Mouse (Mus musculus) B cell, adult 2 months (primary cell): ENCODE results near the gene Alyref.

Experiments
- DNase-seq, 2 experiments: peaks; one replicate each; pipeline ENCODE4 v3.0.0; 2022

Gene Alyref

DNA sequence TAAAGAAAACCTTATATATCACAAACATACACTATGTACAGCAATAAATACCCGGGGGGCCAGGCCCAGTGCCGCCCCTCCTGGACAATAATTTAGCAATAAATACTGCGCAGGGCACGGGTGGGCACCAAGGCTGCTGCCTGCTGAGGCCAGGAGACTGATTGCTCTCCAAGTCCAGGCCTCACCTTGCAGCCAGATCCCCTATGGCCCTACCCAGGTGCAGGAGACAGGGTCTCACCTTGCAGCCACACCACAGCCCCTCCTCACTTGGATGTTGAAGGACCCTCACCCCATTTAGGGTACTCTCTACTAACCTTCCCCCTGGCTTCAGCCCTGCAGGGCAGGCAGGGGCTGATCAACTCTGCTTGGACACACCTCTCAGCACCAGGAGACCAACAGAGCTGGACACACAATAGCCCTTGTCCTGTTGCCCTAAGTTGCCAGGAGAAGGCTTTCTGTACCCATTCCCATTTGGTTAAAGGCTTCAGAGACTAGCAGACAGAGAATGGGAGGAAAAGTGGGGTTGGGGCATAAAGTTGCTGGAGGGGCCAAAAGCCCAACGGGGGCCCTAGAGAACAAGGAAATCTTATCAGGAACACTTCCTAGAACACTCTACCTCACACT is 27.1 kb upstream of the Alyref start, which contains the start of gene Sirt7:
TSS of gene Sirt7 (minus strand) at position 89 of the 624 bp plus-strand sequence.
- DNase-seq, result no peak

DNA sequence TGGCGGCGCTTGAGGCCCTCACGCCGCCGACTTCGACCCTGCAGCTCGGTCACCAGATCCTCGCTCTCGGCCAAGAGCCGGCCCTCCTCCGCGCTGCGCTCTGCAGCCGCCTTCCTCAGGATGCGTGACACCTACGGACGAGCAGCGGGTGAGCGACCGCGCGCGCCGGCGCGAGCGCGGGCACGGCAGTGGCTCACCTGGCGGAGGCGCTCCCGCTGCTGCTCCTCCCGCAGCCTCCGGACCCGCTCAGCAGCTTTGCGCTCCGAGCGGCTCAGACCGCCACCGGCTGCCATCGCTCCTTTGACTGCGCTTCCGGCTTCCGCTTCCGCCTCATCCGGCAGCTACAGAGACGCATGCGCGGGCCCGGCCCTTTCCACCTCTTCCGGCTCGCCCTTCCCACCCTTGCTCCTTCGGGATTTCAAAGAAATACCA is 26.5 kb upstream of the Alyref start:
- DNase-seq, result peak; percentile 84 to 86

- DNase-seq, result peak; percentile 80 to 82
Observed at GRCm38 (mm10) chr11:120623961-120624679, 26.0 kb upstream of the Alyref start.

GRCm38 (mm10) chr11:120622805-120623204 is 24.6 kb upstream of the Alyref start:
- no peak for DNase-seq

DNA sequence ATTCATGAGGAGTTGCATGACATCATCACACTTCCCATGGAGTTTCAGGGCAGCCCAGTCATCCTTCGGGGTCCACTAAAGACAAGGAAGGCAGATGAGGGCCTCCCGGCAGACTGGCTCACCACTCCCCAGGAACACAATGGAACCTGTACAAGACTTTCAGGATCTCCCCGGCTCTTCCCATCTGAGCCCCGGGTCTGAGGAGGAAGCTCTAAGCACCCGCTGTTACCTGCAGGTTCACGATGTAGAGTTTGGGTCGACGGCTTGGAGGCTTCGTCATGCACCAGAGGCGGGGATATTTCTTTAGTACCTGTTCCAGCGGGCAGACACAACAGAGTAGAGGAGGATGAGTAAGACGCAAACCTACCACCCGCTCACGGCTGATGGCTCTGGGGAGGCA is 22.0 kb upstream of the Alyref start:
- DNase-seq, result no peak

GRCm38 (mm10) chr11:120618619-120619535 is 20.7 kb upstream of the Alyref start:
- DNase-seq, result no peak

- peak; percentile 97 for DNase-seq
Observed at GRCm38 (mm10) chr11:120617519-120618112, 19.5 kb upstream of the Alyref start, which contains the start of gene Pcyt2. Gene Pcyt2 (minus strand): TSS chr11:120617936.

GRCm38 (mm10) chr11:120616617-120617294 is 18.6 kb upstream of the Alyref start:
- no peak for DNase-seq

- DNase-seq, result no peak
Observed at GRCm38 (mm10) chr11:120615606-120616203, 17.5 kb upstream of the Alyref start.

DNA sequence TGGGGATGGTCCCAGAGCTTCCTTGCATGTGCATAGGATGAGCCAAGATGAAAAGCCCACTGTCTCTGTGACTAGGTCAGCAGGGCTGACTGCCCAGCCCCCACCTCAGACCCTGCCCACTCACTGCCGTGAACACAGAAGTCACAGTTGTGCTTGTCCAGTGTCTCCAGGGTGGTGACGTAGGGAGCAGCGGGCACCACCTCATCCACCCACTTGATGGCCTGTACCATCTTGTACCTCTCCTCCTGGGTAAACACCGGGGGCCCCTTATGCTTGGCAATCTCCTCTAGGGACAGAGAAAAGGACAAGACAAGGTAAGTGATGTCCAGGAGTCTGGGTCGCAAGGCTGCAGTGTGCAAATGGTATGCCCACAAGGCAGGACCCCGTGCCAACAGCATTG is 17.0 kb upstream of the Alyref start:
- no peak for DNase-seq

- no peak for DNase-seq
Observed at GRCm38 (mm10) chr11:120613976-120614375, 15.8 kb upstream of the Alyref start.

DNA sequence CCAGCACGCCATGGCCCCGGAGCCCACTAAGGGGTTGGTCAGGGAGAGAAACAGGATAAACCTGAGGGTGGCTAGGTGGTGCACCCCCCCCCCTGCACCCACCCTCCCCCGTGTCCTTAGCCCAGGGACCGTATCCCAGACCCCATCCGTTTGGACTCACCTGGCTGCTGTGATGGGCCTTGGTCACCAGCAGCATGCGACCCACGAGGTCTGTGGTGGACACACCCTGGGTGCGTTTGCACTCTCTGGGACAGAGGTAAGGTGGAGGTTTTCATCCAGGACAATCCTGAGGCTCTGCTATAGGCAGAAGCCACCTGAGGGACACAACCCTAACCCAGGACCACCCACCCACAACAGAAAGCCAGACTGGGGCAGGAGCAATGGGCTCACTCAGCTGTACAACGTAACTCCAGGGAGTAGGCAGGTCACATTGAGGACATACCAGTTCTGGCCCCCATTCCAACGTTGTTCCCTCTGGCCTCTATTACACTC is 15.4 kb upstream of the Alyref start:
- no peak for DNase-seq

DNA sequence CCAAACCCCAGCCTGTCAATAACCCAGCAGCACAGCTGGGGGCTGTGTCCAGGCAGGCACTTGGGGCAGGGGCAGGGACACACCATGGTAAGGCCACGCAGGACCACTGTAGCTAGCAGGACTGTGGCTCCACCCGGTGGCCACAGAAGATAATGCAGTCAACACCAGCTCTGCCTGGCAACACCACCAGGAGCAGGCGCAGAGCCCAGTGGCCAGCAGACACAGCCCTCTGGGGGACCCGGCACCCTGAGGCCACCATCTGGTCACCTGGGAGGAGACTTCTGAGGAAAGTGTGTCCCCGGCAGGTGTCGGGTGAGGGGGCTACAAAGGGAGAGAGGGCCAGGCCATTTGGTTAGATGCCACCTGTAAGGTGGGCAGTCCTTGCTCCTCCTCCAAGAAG is 14.6 kb upstream of the Alyref start:
- DNase-seq, result peak; percentile 83 to 84

DNA sequence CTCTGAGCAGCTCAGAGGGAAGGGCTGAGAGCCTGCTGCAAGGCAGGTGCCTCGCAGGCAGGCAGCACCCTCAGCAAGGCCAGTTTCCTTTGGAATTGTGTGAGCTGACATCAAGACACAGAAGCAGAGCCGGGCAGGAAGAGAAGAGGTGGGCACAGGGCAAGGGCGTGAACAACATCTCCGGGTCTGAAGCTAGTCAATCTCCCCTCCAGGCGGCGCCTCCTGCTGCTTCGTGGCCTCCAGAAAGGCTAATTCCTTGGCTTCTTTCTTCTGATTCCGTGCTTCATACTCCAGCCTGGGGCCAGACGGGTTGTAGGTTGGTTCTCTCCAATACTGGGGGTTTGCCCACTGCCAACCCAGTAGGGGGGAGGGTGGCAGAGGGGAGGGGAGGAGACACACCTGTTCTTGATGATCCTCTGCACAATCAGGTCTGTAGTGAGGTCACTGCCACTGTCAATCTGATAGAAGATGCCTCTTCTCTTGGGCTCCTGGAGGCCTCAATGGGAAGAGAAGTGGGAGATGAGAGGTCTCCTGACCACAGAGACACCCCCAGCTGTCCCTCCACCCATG is 12.4 kb upstream of the Alyref start:
- DNase-seq, result no peak

DNA sequence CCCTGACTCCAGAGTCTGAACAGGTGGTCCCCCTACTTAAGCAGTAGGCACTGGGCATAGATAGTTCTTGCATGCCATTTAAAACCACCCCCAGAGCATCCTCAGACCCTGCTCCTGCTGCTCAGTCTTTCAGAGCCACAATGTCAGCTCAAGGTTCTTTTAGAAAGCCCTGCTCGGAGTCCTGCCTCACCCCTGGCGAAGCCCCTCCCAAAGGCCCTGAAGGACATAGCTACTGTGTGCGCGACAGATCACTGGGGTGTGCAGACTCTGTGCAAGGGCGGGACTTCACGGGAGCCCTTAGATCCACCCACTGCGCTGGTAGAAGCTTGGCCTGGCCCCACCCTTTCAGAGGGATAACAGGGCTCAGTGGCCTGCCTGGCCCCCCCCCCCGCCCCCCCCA is 11.1 kb upstream of the Alyref start:
- DNase-seq, result no peak

DNA sequence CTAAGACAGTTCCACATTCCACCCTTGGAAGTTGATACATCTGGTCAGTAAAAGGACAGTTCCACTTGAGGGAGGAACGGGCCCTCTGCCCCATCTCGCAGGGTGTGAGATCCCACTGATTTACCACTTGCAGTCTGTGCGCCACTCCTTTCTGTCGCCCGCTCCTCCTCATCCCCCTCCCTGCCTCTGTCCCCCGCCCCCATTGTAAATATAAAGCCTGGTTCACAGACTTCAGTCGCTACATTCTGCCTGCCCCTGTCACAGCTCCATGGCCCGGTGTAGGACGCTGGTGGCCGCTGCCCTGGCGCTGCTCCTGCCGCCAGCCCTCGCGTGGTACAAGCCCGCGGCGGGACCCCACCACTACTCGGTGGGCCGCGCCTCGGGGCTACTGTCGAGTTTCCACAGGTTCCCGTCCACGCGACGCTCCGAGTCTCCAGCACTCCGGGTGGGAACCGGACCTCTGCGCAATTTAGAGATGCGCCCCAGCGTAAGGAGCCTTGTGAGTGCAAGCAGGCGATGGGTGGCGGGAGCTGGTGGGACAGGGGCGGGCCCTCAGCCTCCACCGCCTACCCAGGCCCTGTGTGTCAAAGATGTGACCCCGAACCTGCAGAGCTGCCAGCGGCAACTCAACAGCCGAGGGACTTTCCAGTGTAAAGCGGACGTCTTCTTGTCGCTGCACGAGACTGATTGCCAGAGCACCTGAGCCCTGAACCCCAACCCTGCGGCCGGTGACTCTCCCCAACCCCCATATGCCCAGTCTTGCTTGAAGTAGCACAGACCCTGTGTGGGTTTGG is 10.3 kb upstream of the Alyref start, which contains the start of gene Npb:
TSS of gene Npb (plus strand) at position 237 of the 794 bp plus-strand sequence.
- no peak for DNase-seq

DNA sequence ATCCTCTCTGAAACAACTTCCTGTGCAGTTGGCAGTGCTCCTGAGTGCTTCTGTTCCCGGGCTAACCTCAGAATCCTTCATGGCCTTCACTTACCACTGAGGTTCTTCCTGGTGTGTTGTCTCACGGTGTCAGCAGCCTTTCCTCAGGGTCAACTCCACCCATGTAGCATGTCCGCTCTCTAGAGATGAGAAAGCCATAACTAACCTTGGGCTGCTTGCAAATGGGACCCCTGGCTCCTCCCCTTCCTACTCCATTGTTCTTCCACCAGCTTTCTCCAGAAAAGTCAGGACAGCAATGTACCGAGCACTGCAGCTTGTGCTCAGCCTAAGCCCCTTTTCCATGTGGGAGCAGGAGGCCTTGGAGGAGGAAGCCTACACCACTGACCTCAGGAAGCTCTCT is 8.6 kb upstream of the Alyref start:
- DNase-seq, result no peak

DNA sequence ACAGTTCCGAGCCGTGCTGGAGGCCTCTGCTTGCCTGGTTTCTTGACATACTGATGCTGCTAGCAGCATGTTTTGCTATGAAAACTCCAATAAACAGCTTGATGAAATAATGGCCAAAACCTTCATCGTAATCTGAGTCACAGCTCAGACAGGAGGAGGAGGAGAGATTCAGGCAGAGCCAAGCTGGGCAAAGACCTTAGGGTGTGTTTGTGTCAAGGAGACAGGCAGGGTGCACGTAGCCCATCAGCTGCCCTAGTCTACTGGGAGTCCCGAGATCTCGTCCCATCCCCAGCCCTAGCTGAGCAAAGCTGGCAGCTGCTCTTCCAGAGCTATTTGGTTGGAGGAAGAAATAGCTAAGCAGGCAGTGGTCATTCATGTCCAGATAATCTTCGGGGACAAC is 7.5 kb upstream of the Alyref start:
- no peak for DNase-seq

DNA sequence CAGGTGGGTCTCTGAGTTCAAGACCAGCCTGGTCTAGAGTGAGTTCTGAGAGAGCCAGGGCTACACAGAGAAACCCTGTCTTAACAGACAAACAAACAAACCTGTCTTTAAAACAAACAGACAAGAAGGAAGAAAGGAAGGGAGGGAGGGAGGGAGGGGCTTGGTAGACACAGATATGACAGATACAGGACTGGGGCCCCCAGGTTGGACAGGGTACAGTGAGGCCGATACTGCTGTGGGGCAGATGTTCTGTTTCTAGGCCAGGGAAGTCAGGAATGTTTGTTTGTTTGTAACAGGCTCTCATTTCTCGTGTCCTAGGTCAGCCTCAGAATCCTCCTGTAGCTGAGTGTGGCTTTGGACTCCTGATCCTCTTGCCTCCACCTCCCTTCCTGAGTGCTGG is 5.4 kb upstream of the Alyref start:
- DNase-seq, result no peak

GRCm38 (mm10) chr11:120600716-120601115 is 2.6 kb upstream of the Alyref start:
- DNase-seq, result no peak
